In genomic region chr3:32483035-32483434, GRCm38 (mm10) we compare ENCODE assay signal across 21 mouse cellular contexts. TPM values are rescaled to one million over a fixed set of nuclear protein-coding genes. Genes with fewer than 3 reads are reported as not detected.
"Had no signal": no experiment of that assay in that cellular context is flagged by ENCODE, and none has a peak within 500 bp of the region (broad histone marks: within the 10 kb centered on the region; RNA-seq: fewer than 3 reads in every experiment).

No protein-coding gene starts in this region.

- H3K27ac ChIP-seq: midbrain, embryonic 10.5 days; midbrain, embryonic 13.5 days; midbrain, embryonic 15.5 days; neural tube, embryonic 13.5 days; neural tube, embryonic 15.5 days; stomach, embryonic 15.5 days; stomach, postnatal 0 days had no signal

- DNase-seq: lung, adult 18-20 months; lung, embryonic 14.5 days; lung, postnatal 10 days; lung, postnatal 4 days; right cerebral cortex, postnatal 14 days; thymus, adult 2 months; thymus, postnatal 25 days; thymus, postnatal 4 days had no signal

- H3K9me3 ChIP-seq: midbrain, embryonic 10.5 days; midbrain, embryonic 13.5 days; midbrain, embryonic 15.5 days; neural tube, embryonic 13.5 days; neural tube, embryonic 15.5 days; stomach, embryonic 15.5 days had no signal

- H3K4me2 ChIP-seq: lung, embryonic 14.5 days; midbrain, embryonic 13.5 days; midbrain, embryonic 15.5 days; neural tube, embryonic 13.5 days; neural tube, embryonic 15.5 days; stomach, embryonic 15.5 days had no signal

- H3K4me1 ChIP-seq: midbrain, embryonic 10.5 days; midbrain, embryonic 13.5 days; midbrain, embryonic 15.5 days; neural tube, embryonic 13.5 days; neural tube, embryonic 15.5 days; stomach, embryonic 15.5 days had no signal

- H3K9ac ChIP-seq: lung, embryonic 14.5 days; midbrain, embryonic 13.5 days; midbrain, embryonic 15.5 days; neural tube, embryonic 13.5 days; neural tube, embryonic 15.5 days; stomach, embryonic 15.5 days had no signal

- H3K36me3 ChIP-seq: midbrain, embryonic 10.5 days; midbrain, embryonic 13.5 days; midbrain, embryonic 15.5 days; neural tube, embryonic 13.5 days; neural tube, embryonic 15.5 days; stomach, embryonic 15.5 days had no signal

- ATAC-seq: midbrain, embryonic 13.5 days; midbrain, embryonic 15.5 days had no signal

- H3K27me3 ChIP-seq: midbrain, embryonic 13.5 days; midbrain, embryonic 15.5 days; neural tube, embryonic 13.5 days; neural tube, embryonic 15.5 days; stomach, embryonic 15.5 days had no signal

- H3K4me3 ChIP-seq: midbrain, embryonic 10.5 days; midbrain, embryonic 13.5 days; midbrain, embryonic 15.5 days; myocyte; neural tube, embryonic 13.5 days; neural tube, embryonic 15.5 days; stomach, embryonic 15.5 days had no signal

RNA-seq across cellular contexts. Expression of gene Kcnmb3, which starts 9.0 kb away (rescaled TPM):
- total RNA-seq: megakaryocyte, adult 5-6 weeks; megakaryocyte-erythroid progenitor cell, adult 5-6 weeks had no signal
- polyA plus RNA-seq: liver, embryonic 16.5 days; midbrain, embryonic 10.5 days; myocyte; neural tube, embryonic 11.5 days; neural tube, embryonic 15.5 days; urinary bladder, adult 2 months had no signal
